Mouse (Mus musculus) kidney, adult 2 months (tissue): ENCODE results near the gene Gm6034. TPM values are rescaled to one million over a fixed set of nuclear protein-coding genes. Genes with fewer than 3 reads are reported as not detected.
A peak's percentile ranks its signal among the peaks of the same experiment; 100 is the strongest.
"Not testable (repeated sequence)": the region's sequence is repeated elsewhere in the genome, so short reads cannot be mapped to it uniquely, and the experiment has no call there.

Experiments used
- DNase-seq: peaks from one replicate; pipeline ENCODE4 v3.0.0; 2021
- H3K27ac ChIP-seq: fragments of 200-500 bp; 2 replicates; pipeline ENCODE4 v1.5.1; 2012; ENCODE audit warnings: low read depth, low read length, control low read depth, inconsistent platforms; ENCODE audit not compliant: insufficient read depth
- H3K27me3 ChIP-seq: fragments of 200-500 bp; replicated peaks from 2 replicates; pipeline ENCODE4 v1.6.1; 2012; ENCODE audit warnings: mild to moderate bottlenecking, moderate library complexity, low read length, inconsistent platforms; ENCODE audit not compliant: control insufficient read depth, insufficient read depth
- H3K36me3 ChIP-seq: fragments of 200-500 bp; 2 replicates; pipeline ENCODE4 v1.6.1; 2012; ENCODE audit warnings: mild to moderate bottlenecking, moderate library complexity, low read length, inconsistent platforms; ENCODE audit not compliant: control insufficient read depth, insufficient read depth
- H3K4me1 ChIP-seq: fragments of 200-500 bp; 2 replicates; pipeline ENCODE4 v1.6.1; 2011; ENCODE audit warnings: low read length; ENCODE audit not compliant: control insufficient read depth, insufficient read depth
- H3K4me3 ChIP-seq: fragments of 200-500 bp; 2 replicates; pipeline ENCODE4 v1.5.1; 2011; ENCODE audit warnings: mild to moderate bottlenecking, low read depth, low read length, control low read depth; ENCODE audit not compliant: insufficient read depth
- CTCF ChIP-seq: fragments of 200-500 bp; conservative IDR thresholded peaks from 2 replicates; pipeline ENCODE4 v1.5.1; 2011; ENCODE audit warnings: low read depth, mild to moderate bottlenecking, control low read depth, low read length, moderate library complexity, mixed read lengths; ENCODE audit not compliant: insufficient read depth, insufficient read length
- POLR2A ChIP-seq: fragments of 200-500 bp; IDR thresholded peaks from one replicate; pipeline ENCODE4 v1.6.1; 2011; ENCODE audit warnings: low read depth, low read length, control low read depth
- WGBS: fragments of 180-500 bp; shearing (Covaris S2); methylation state at CpG from one replicate; pipeline ENCODE4 v1.1.7; 2018; 5-methylcytosine and 5-hydroxymethylcytosine counted together
- polyA plus RNA-seq: library from polyadenylated mRNA; depleted of rRNA; stranded (reverse); fragments of >200 nt; gene quantifications from 2 replicates; pipeline ENCODE4 v1.2.3, GENCODE M21; 2012; rRNA removed

Gm6034 gene
- polyA plus RNA-seq, 1 experiment: not detected

GRCm38 (mm10) chr17:36083870-36084451, 41.2 kb downstream of the Gm6034 start:
- Histone ChIP-seq H3K27me3 (no peaks in the 10 kb centered on the region), H3K27ac (no peak overlapping the region), H3K4me1 (no peaks in the 10 kb centered on the region), H3K36me3 (no peaks in the 10 kb centered on the region), H3K4me3 (peak overlapping the region; percentile 77)
- peak; percentile 17 for DNase-seq
- WGBS: 2% methylated on average over 42 of the region's 42 CpGs
- no peak for TF ChIP-seq POLR2A
- no peak for TF ChIP-seq CTCF

GRCm38 (mm10) chr17:36085976-36086375, 43.2 kb downstream of the Gm6034 start:
- H3K4me1 ChIP-seq, H3K4me3 ChIP-seq, H3K27me3 ChIP-seq, H3K36me3 ChIP-seq, H3K27ac ChIP-seq, DNase-seq: not testable (repeated sequence)
- WGBS: 62% methylated on average over 1 of the region's 1 CpGs

- not testable (repeated sequence) for H3K36me3 ChIP-seq, H3K27me3 ChIP-seq, H3K4me3 ChIP-seq, DNase-seq, H3K4me1 ChIP-seq, H3K27ac ChIP-seq
- no CpG with 5 or more reads among the region's 2 CpGs for WGBS
Measured at GRCm38 (mm10) chr17:36091933-36092332, 49.2 kb downstream of the Gm6034 start.

GRCm38 (mm10) chr17:36092520-36092919, 49.8 kb downstream of the Gm6034 start:
- H3K4me3 ChIP-seq, H3K4me1 ChIP-seq: not testable (repeated sequence)

GRCm38 (mm10) chr17:36093936-36094335, 51.2 kb downstream of the Gm6034 start:
- Histone ChIP-seq H3K4me1 (no peaks in the 10 kb centered on the region), H3K27ac (no peak overlapping the region), H3K27me3 (no peaks in the 10 kb centered on the region), H3K4me3 (no peak overlapping the region), H3K36me3 (no peaks in the 10 kb centered on the region)
- DNase-seq: no peak
- 35% methylated on average over 3 of the region's 3 CpGs for WGBS
- TF ChIP-seq POLR2A (no peak), CTCF (no peak)

More at GRCm38 (mm10) chr17:36092520-36092919, 49.8 kb downstream of the Gm6034 start:
- H3K27me3 ChIP-seq, H3K27ac ChIP-seq, H3K36me3 ChIP-seq, DNase-seq: not testable (repeated sequence)

- not testable (repeated sequence) for H3K27ac ChIP-seq, DNase-seq, H3K4me3 ChIP-seq, H3K36me3 ChIP-seq, H3K4me1 ChIP-seq, H3K27me3 ChIP-seq
- WGBS: 67% methylated on average over 2 of the region's 2 CpGs
Measured at GRCm38 (mm10) chr17:36099603-36100002, 56.8 kb downstream of the Gm6034 start.

- DNase-seq: peak; percentile 79
- 66% methylated on average over 12 of the region's 12 CpGs for WGBS
Measured at GRCm38 (mm10) chr17:36102091-36102490, 59.3 kb downstream of the Gm6034 start.

More at GRCm38 (mm10) chr17:36102091-36102490, 59.3 kb downstream of the Gm6034 start:
- H3K36me3 ChIP-seq, H3K4me1 ChIP-seq, H3K27me3 ChIP-seq, H3K4me3 ChIP-seq, H3K27ac ChIP-seq: not testable (repeated sequence)

Other genes starting within 250 kb of the Gm6034 start
- 26.3 and 28.4 TPM in 2 replicates for gene Ier3, start 221.3 kb upstream of the Gm6034 start, polyA plus RNA-seq
- gene Flot1, start 219.7 kb upstream of the Gm6034 start, polyA plus RNA-seq: 45.3 and 45.7 TPM in 2 replicates
- 98.9 and 109 TPM in 2 replicates for gene Tubb5, start 204.7 kb upstream of the Gm6034 start, polyA plus RNA-seq
- 5.7 TPM in 2 replicates for gene Mdc1, start 201.4 kb upstream of the Gm6034 start, polyA plus RNA-seq
- 4.0 and 6.3 TPM in 2 replicates for gene Nrm, start 181.6 kb upstream of the Gm6034 start, polyA plus RNA-seq
- 12.4 and 17.8 TPM in 2 replicates for gene Ppp1r18, start 177.4 kb upstream of the Gm6034 start, polyA plus RNA-seq
- gene Dhx16, start 163.1 kb upstream of the Gm6034 start, polyA plus RNA-seq: 50.1 and 65.0 TPM in 2 replicates
- gene 2310061I04Rik, start 145.5 kb upstream of the Gm6034 start, polyA plus RNA-seq: 118 and 132 TPM in 2 replicates
- gene Atat1, start 132.9 kb upstream of the Gm6034 start, polyA plus RNA-seq: 42.9 and 54.6 TPM in 2 replicates
- gene Mrps18b, start 126.6 kb upstream of the Gm6034 start, polyA plus RNA-seq: 91.4 and 94.1 TPM in 2 replicates
- 24.3 and 26.6 TPM in 2 replicates for gene Ppp1r10, start 126.5 kb upstream of the Gm6034 start, polyA plus RNA-seq
- gene Abcf1, start 73.2 kb upstream of the Gm6034 start, polyA plus RNA-seq: 59.4 and 63.6 TPM in 2 replicates
- 20.5 and 23.8 TPM in 2 replicates for gene Gnl1, start 63.1 kb upstream of the Gm6034 start, polyA plus RNA-seq
- gene Prr3, start 62.7 kb upstream of the Gm6034 start, polyA plus RNA-seq: 18.5 and 19.0 TPM in 2 replicates
- 3.5 and 5.4 TPM in 2 replicates for gene H2-T24, start 22.4 kb upstream of the Gm6034 start, polyA plus RNA-seq
- gene H2-T23, start 10.1 kb upstream of the Gm6034 start, polyA plus RNA-seq: 174 and 175 TPM in 2 replicates
- gene H2-T22, start 214 bp upstream of the Gm6034 start, polyA plus RNA-seq: 70.6 and 73.2 TPM in 2 replicates
- 13.9 and 14.8 TPM in 2 replicates for gene Gm11127, start 15.4 kb downstream of the Gm6034 start, polyA plus RNA-seq
- gene Gm19684, start 78.7 kb downstream of the Gm6034 start, polyA plus RNA-seq: 0.15 and 0.36 TPM in 2 replicates
- 0.19 TPM in 1 of 2 replicates, not detected in the other for gene Gm7030, start 86.5 kb downstream of the Gm6034 start, polyA plus RNA-seq
- gene Gm8909, start 125.6 kb downstream of the Gm6034 start, polyA plus RNA-seq: 0.14 TPM in 1 of 2 replicates, not detected in the other
- gene H2-T3, start 147.3 kb downstream of the Gm6034 start, polyA plus RNA-seq: not detected in 2 replicates
- 101 and 122 TPM in 2 replicates for gene Rpp21, start 215.1 kb downstream of the Gm6034 start, polyA plus RNA-seq
- gene Trim39, start 229.3 kb downstream of the Gm6034 start, polyA plus RNA-seq: 11.1 and 11.4 TPM in 2 replicates
- gene H2-M10.2, start 243.5 kb downstream of the Gm6034 start, polyA plus RNA-seq: not detected in 2 replicates